Mouse (Mus musculus): ENCODE measurements around the gene Fam222a.

- TF ChIP-seq CTCF (IDR thresholded peaks at IDR 0.05; ENCODE audit: low read depth) (no peak), EP300 (IDR thresholded peaks at IDR 0.05; ENCODE audit: low read depth) (no peak)
These were observed 21.6 kb downstream of the Fam222a start for GRCm38 (mm10) chr5:114589454-114589853.

Data from heart, postnatal 0 days (tissue).